Mouse (Mus musculus) stomach, embryonic 15.5 days (tissue): ENCODE measurements at regions not wholly inside any gene's neighbourhood (a gene's known extent, or its start where the extent isn't known, plus 50 kb on each side); places are given as distances from the start of the nearest gene placed in this dataset.

ENCODE experiments used
- ATAC-seq: fragments of 200-750 bp; cut with Nextera tagmentation; 2 replicates; pipeline ENCODE4 v1.8.0; 2017; ENCODE audit warnings: low read depth, moderate number of reproducible peaks, moderate TSS enrichment; ENCODE audit not compliant: insufficient read depth, low FRiP score
- H3K27ac ChIP-seq: fragments of 300-500 bp; sonication (generic); 2 replicates; pipeline ENCODE4 v1.5.1; 2015; ENCODE audit warnings: mild to moderate bottlenecking, inconsistent platforms
- H3K27me3 ChIP-seq: fragments of 300-500 bp; sonication (generic); replicated peaks from 2 replicates; pipeline ENCODE4 v1.6.1; 2015; ENCODE audit warnings: inconsistent platforms
- H3K36me3 ChIP-seq: fragments of 300-500 bp; sonication (generic); 2 replicates; pipeline ENCODE4 v1.6.1; 2015; ENCODE audit warnings: inconsistent platforms
- H3K4me1 ChIP-seq: fragments of 300-500 bp; sonication (generic); 2 replicates; pipeline ENCODE4 v1.6.1; 2015; ENCODE audit warnings: inconsistent platforms
- H3K4me2 ChIP-seq: fragments of 300-500 bp; sonication (generic); 2 replicates; pipeline ENCODE4 v1.6.1; 2015; ENCODE audit warnings: mild to moderate bottlenecking, inconsistent platforms
- H3K4me3 ChIP-seq: fragments of 300-500 bp; sonication (generic); replicated peaks from 2 replicates; pipeline ENCODE4 v1.5.1; 2015; ENCODE audit warnings: inconsistent platforms
- H3K9ac ChIP-seq: fragments of 300-500 bp; sonication (generic); 2 replicates; pipeline ENCODE4 v1.6.1; 2015; ENCODE audit warnings: inconsistent platforms
- H3K9me3 ChIP-seq: fragments of 300-500 bp; sonication (generic); 2 replicates; pipeline ENCODE4 v1.6.1; 2016; ENCODE audit warnings: inconsistent platforms
- WGBS: fragments of 180-500 bp; shearing (Covaris S2); methylation state at CpG from one replicate; pipeline ENCODE4 v1.1.7; 2015; 5-methylcytosine and 5-hydroxymethylcytosine counted together

GRCm38 (mm10) chr12:7746708-7747107 lies 230.7 kb upstream of the Apob start:
- H3K4me2 ChIP-seq: no peak overlapping the region
- no peaks in the 10 kb centered on the region for H3K27me3 ChIP-seq
- H3K4me3 ChIP-seq: no peak overlapping the region
- no peak overlapping the region for H3K9ac ChIP-seq
- H3K27ac ChIP-seq: no peak overlapping the region
- no peaks in the 10 kb centered on the region for H3K9me3 ChIP-seq
- no peaks in the 10 kb centered on the region for H3K4me1 ChIP-seq
- no peak for ATAC-seq
- 35% methylated on average over 2 of the region's 2 CpGs for WGBS
- no peaks in the 10 kb centered on the region for H3K36me3 ChIP-seq

- no peak overlapping the region for H3K9ac ChIP-seq
- no peak overlapping the region for H3K27ac ChIP-seq
- H3K4me1 ChIP-seq: no peaks in the 10 kb centered on the region
- no peak overlapping the region for H3K4me3 ChIP-seq
- WGBS: 57% methylated on average over 5 of the region's 5 CpGs
- no peaks in the 10 kb centered on the region for H3K36me3 ChIP-seq
- H3K27me3 ChIP-seq: no peaks in the 10 kb centered on the region
- no peaks in the 10 kb centered on the region for H3K9me3 ChIP-seq
- no peak for ATAC-seq
- H3K4me2 ChIP-seq: no peak overlapping the region
Observed at GRCm38 (mm10) chr12:7749319-7750238, 227.9 kb upstream of the Apob start.

GRCm38 (mm10) chr12:7754861-7755260 lies 222.6 kb upstream of the Apob start:
- no peaks in the 10 kb centered on the region for H3K27me3 ChIP-seq
- WGBS: 87% methylated on average over 5 of the region's 5 CpGs
- H3K9me3 ChIP-seq: no peaks in the 10 kb centered on the region
- H3K4me3 ChIP-seq: no peak overlapping the region
- ATAC-seq: no peak
- no peak overlapping the region for H3K27ac ChIP-seq
- no peaks in the 10 kb centered on the region for H3K36me3 ChIP-seq
- H3K9ac ChIP-seq: no peak overlapping the region
- H3K4me1 ChIP-seq: no peaks in the 10 kb centered on the region
- no peak overlapping the region for H3K4me2 ChIP-seq

GRCm38 (mm10) chr12:7764795-7765697 lies 212.4 kb upstream of the Apob start:
- H3K27me3 ChIP-seq: no peaks in the 10 kb centered on the region
- H3K4me1 ChIP-seq: no peaks in the 10 kb centered on the region
- H3K27ac ChIP-seq: no peak overlapping the region
- ATAC-seq: no peak
- H3K9ac ChIP-seq: no peak overlapping the region
- 82% methylated on average over 11 of the region's 11 CpGs for WGBS
- H3K36me3 ChIP-seq: no peaks in the 10 kb centered on the region
- H3K4me2 ChIP-seq: no peak overlapping the region
- no peak overlapping the region for H3K4me3 ChIP-seq
- no peaks in the 10 kb centered on the region for H3K9me3 ChIP-seq

GRCm38 (mm10) chr12:7774127-7774526 lies 203.3 kb upstream of the Apob start:
- no peak overlapping the region for H3K27ac ChIP-seq
- ATAC-seq: no peak

GRCm38 (mm10) chr12:7776335-7776734 lies 201.1 kb upstream of the Apob start:
- Histone ChIP-seq H3K27ac (no peak overlapping the region), H3K4me3 (no peak overlapping the region), H3K9ac (no peak overlapping the region), H3K27me3 (no peaks in the 10 kb centered on the region), H3K4me1 (no peaks in the 10 kb centered on the region), H3K9me3 (no peaks in the 10 kb centered on the region), H3K4me2 (no peak overlapping the region), H3K36me3 (no peaks in the 10 kb centered on the region)
- no peak for ATAC-seq
- WGBS: 68% methylated on average over 3 of the region's 3 CpGs

More at GRCm38 (mm10) chr12:7774127-7774526, 203.3 kb upstream of the Apob start:
- no peaks in the 10 kb centered on the region for H3K9me3 ChIP-seq
- no peak overlapping the region for H3K9ac ChIP-seq
- H3K4me2 ChIP-seq: no peak overlapping the region
- no peaks in the 10 kb centered on the region for H3K36me3 ChIP-seq
- no peaks in the 10 kb centered on the region for H3K4me1 ChIP-seq
- H3K4me3 ChIP-seq: no peak overlapping the region
- WGBS: 37% methylated on average over 3 of the region's 3 CpGs
- H3K27me3 ChIP-seq: no peaks in the 10 kb centered on the region

GRCm38 (mm10) chr12:7777220-7778055 lies 200.0 kb upstream of the Apob start:
- Histone ChIP-seq H3K4me1 (no peaks in the 10 kb centered on the region), H3K4me2 (no peak overlapping the region), H3K27me3 (no peaks in the 10 kb centered on the region), H3K4me3 (no peak overlapping the region), H3K9me3 (no peaks in the 10 kb centered on the region), H3K27ac (no peak overlapping the region), H3K36me3 (no peaks in the 10 kb centered on the region), H3K9ac (no peak overlapping the region)
- peak; percentile 50; the same call in 1 of the 2 replicates for ATAC-seq
- WGBS: 52% methylated on average over 10 of the region's 10 CpGs

- ATAC-seq: no peak
- H3K4me3 ChIP-seq: no peak overlapping the region
- H3K27ac ChIP-seq: no peak overlapping the region
- no peaks in the 10 kb centered on the region for H3K36me3 ChIP-seq
- 48% methylated on average over 6 of the region's 6 CpGs for WGBS
- H3K27me3 ChIP-seq: no peaks in the 10 kb centered on the region
- H3K9ac ChIP-seq: no peak overlapping the region
- H3K9me3 ChIP-seq: no peaks in the 10 kb centered on the region
- H3K4me1 ChIP-seq: no peaks in the 10 kb centered on the region
- H3K4me2 ChIP-seq: no peak overlapping the region
Observed at GRCm38 (mm10) chr12:7778056-7778440, 199.4 kb upstream of the Apob start.

GRCm38 (mm10) chr12:7816616-7817015 lies 160.8 kb upstream of the Apob start:
- H3K4me2 ChIP-seq: no peak overlapping the region
- no peaks in the 10 kb centered on the region for H3K36me3 ChIP-seq
- no peaks in the 10 kb centered on the region for H3K27me3 ChIP-seq
- no peaks in the 10 kb centered on the region for H3K9me3 ChIP-seq
- 58% methylated on average over 5 of the region's 5 CpGs for WGBS
- no peak overlapping the region for H3K4me3 ChIP-seq
- no peaks in the 10 kb centered on the region for H3K4me1 ChIP-seq
- no peak for ATAC-seq
- H3K9ac ChIP-seq: no peak overlapping the region
- no peak overlapping the region for H3K27ac ChIP-seq

GRCm38 (mm10) chr12:7820006-7820704 lies 157.3 kb upstream of the Apob start:
- H3K27ac ChIP-seq: no peak overlapping the region
- H3K4me1 ChIP-seq: no peaks in the 10 kb centered on the region
- H3K4me2 ChIP-seq: no peak overlapping the region
- H3K27me3 ChIP-seq: no peaks in the 10 kb centered on the region
- ATAC-seq: peak; percentile 94
- 55% methylated on average over 4 of the region's 4 CpGs for whole genome bisulfite sequencing
- H3K36me3 ChIP-seq: no peaks in the 10 kb centered on the region
- no peak overlapping the region for H3K9ac ChIP-seq
- no peak overlapping the region for H3K4me3 ChIP-seq
- no peaks in the 10 kb centered on the region for H3K9me3 ChIP-seq

- ATAC-seq: no peak
- Histone ChIP-seq H3K9ac (no peak overlapping the region), H3K27me3 (no peaks in the 10 kb centered on the region)
Observed at GRCm38 (mm10) chr12:7820718-7821117, 156.7 kb upstream of the Apob start.

More at GRCm38 (mm10) chr12:7820718-7821117, 156.7 kb upstream of the Apob start:
- Histone ChIP-seq H3K4me3 (no peak overlapping the region), H3K4me1 (no peaks in the 10 kb centered on the region), H3K27ac (no peak overlapping the region), H3K4me2 (no peak overlapping the region), H3K9me3 (no peaks in the 10 kb centered on the region), H3K36me3 (no peaks in the 10 kb centered on the region)
- WGBS: 74% methylated on average over 2 of the region's 2 CpGs
